In genomic region chr9:102306645-102307415, GRCm38 (mm10) we compare ENCODE assay signal across 10 mouse cellular contexts. TPM values are rescaled to one million over a fixed set of nuclear protein-coding genes. Genes with fewer than 3 reads are reported as not detected.
DNase-seq lines count a peak whose midpoint lies in the region; ATAC-seq lines count a peak whose summit lies in the region.
"Had no signal": no experiment of that assay in that cellular context is flagged by ENCODE, and none has a peak within 500 bp of the region (broad histone marks: within the 10 kb centered on the region; RNA-seq: fewer than 3 reads in every experiment).

No protein-coding gene starts in this region.

- 83% methylated on average over 1 of the region's 1 CpGs for WGBS in forebrain, embryonic 14.5 days
- WGBS in forebrain, embryonic 16.5 days: 67% methylated on average over 1 of the region's 1 CpGs
- WGBS in neural tube, embryonic 13.5 days: 59% methylated on average over 1 of the region's 1 CpGs

- H3K36me3 ChIP-seq in forebrain, embryonic 14.5 days (ENCODE audit: control insufficient read depth, insufficient read depth, low read length): no peaks in the 10 kb centered on the region
- peaks cover 2% of the 10 kb centered on the region; the same call in 1 of the 2 replicates for H3K36me3 ChIP-seq in forebrain, embryonic 16.5 days (ENCODE audit: control insufficient read depth, insufficient read depth)
- H3K36me3 ChIP-seq in neural tube, embryonic 13.5 days: no peaks in the 10 kb centered on the region

- H3K27ac ChIP-seq in forebrain, embryonic 14.5 days (ENCODE audit: low read depth, low read length): peak overlapping the region; percentile 55; the same call in 1 of the 2 replicates
- H3K27ac ChIP-seq in forebrain, embryonic 16.5 days (ENCODE audit: low read length): no peak overlapping the region
- 0 out of 2 replicates have a peak overlapping the region, but pooled peaks have one; percentile 38 for H3K27ac ChIP-seq in neural tube, embryonic 13.5 days (replicated peaks)
- H3K27ac ChIP-seq: liver, embryonic 14.5 days had no signal

- no peak overlapping the region for H3K4me2 ChIP-seq in forebrain, embryonic 14.5 days (ENCODE audit: low read length)
- H3K4me2 ChIP-seq in forebrain, embryonic 16.5 days (ENCODE audit: low read length): no peak overlapping the region
- no peak overlapping the region for H3K4me2 ChIP-seq in neural tube, embryonic 13.5 days

- H3K9me3 ChIP-seq in forebrain, embryonic 14.5 days (replicated peaks; ENCODE audit: control insufficient read depth, low read length): no peaks in the 10 kb centered on the region; the same call in 1 of the 2 replicates
- H3K9me3 ChIP-seq in forebrain, embryonic 16.5 days (ENCODE audit: control insufficient read depth, low read length): peaks cover 6% of the 10 kb centered on the region; the same call in 1 of the 2 replicates
- H3K9me3 ChIP-seq in neural tube, embryonic 13.5 days: no peaks in the 10 kb centered on the region; the same call in 1 of the 2 replicates

- no peaks in the 10 kb centered on the region for H3K27me3 ChIP-seq in forebrain, embryonic 14.5 days (replicated peaks; ENCODE audit: control insufficient read depth, insufficient read depth, low read length)
- H3K27me3 ChIP-seq in forebrain, embryonic 16.5 days (replicated peaks; ENCODE audit: control insufficient read depth, insufficient read depth, low read length): no peaks in the 10 kb centered on the region
- H3K27me3 ChIP-seq in neural tube, embryonic 13.5 days: peaks cover 9% of the 10 kb centered on the region; the same call in 1 of the 2 replicates

- H3K9ac ChIP-seq in forebrain, embryonic 14.5 days (ENCODE audit: low read length): no peak overlapping the region
- H3K9ac ChIP-seq in forebrain, embryonic 16.5 days (replicated peaks; ENCODE audit: low read depth, low read length): no peak overlapping the region
- H3K9ac ChIP-seq in neural tube, embryonic 13.5 days: no peak overlapping the region
- H3K9ac ChIP-seq: liver, embryonic 14.5 days had no signal

- no peak for ATAC-seq in forebrain, embryonic 14.5 days
- no peak for ATAC-seq in forebrain, embryonic 16.5 days
- ATAC-seq in neural tube, embryonic 13.5 days (ENCODE audit: low read depth): no peak

- peaks cover 15% of the 10 kb centered on the region for H3K4me1 ChIP-seq in forebrain, embryonic 14.5 days (ENCODE audit: control insufficient read depth, insufficient read depth, low read length)
- peaks cover 28% of the 10 kb centered on the region for H3K4me1 ChIP-seq in forebrain, embryonic 16.5 days (replicated peaks; ENCODE audit: control insufficient read depth, insufficient read depth, low read length)
- peaks cover 45% of the 10 kb centered on the region for H3K4me1 ChIP-seq in neural tube, embryonic 13.5 days (replicated peaks)

- H3K4me3 ChIP-seq in forebrain, embryonic 14.5 days (ENCODE audit: low read depth, low read length): no peak overlapping the region
- H3K4me3 ChIP-seq in forebrain, embryonic 16.5 days (replicated peaks; ENCODE audit: low read length): no peak overlapping the region
- no peak overlapping the region for H3K4me3 ChIP-seq in neural tube, embryonic 13.5 days

- DNase-seq in forebrain, embryonic 14.5 days (ENCODE audit: low spot score): no peak
- DNase-seq in neural tube, embryonic 10.5 days (ENCODE audit: extremely low spot score, low spot score): no peak
- DNase-seq in kidney, adult 9 months: peak; percentile 67
- DNase-seq in skeletal muscle tissue, adult 2 months (ENCODE audit: low read depth, low spot score): peak; percentile 18
- no peak for DNase-seq in cerebellum, postnatal 4 days (ENCODE audit: low spot score in 2 of 2)
- DNase-seq in cerebellum, adult 8-10 months: no peak
- DNase-seq: right cerebral cortex, postnatal 25 days had no signal

RNA-seq across cellular contexts. Expression of gene Ephb1, which starts 47.7 kb away (rescaled TPM):
- polyA plus RNA-seq in forebrain, embryonic 14.5 days (2014; fragmentation: Nextera tagmentation; extraction: Ambion mirVana): 27.8 and 32.5 TPM in 2 replicates
- polyA plus RNA-seq in forebrain, embryonic 16.5 days (2015; fragmentation: Nextera tagmentation; extraction: Ambion mirVana): 45.4 and 48.8 TPM in 2 replicates
- 30.4 and 33.6 TPM in 2 replicates for polyA plus RNA-seq in neural tube, embryonic 13.5 days (2015; fragmentation: Nextera tagmentation; extraction: Ambion mirVana)

Comparison
In these comparisons a context has a peak if more than half of its experiments do, and no peak if none do; other contexts are left out.
1. DNase-seq: peak in kidney, adult 9 months (single experiment) and skeletal muscle tissue, adult 2 months (single experiment); none in forebrain, embryonic 14.5 days (single experiment), neural tube, embryonic 10.5 days (single experiment), cerebellum, postnatal 4 days (0 of 2) and cerebellum, adult 8-10 months (single experiment).